Mouse (Mus musculus): ENCODE measurements around the gene Pyroxd1.

The Pyroxd1 gene

GRCm38 (mm10) chr6:142377081-142377480 lies 31.6 kb downstream of the Pyroxd1 start:
- no peak for DNase-seq (ENCODE audit: low spot score)

GRCm38 (mm10) chr6:142378576-142379330 lies 33.3 kb downstream of the Pyroxd1 start:
- no peak for DNase-seq (ENCODE audit: low spot score)

- no peak for DNase-seq (ENCODE audit: low spot score)
Measured at GRCm38 (mm10) chr6:142379961-142380360, 34.5 kb downstream of the Pyroxd1 start.

DNA sequence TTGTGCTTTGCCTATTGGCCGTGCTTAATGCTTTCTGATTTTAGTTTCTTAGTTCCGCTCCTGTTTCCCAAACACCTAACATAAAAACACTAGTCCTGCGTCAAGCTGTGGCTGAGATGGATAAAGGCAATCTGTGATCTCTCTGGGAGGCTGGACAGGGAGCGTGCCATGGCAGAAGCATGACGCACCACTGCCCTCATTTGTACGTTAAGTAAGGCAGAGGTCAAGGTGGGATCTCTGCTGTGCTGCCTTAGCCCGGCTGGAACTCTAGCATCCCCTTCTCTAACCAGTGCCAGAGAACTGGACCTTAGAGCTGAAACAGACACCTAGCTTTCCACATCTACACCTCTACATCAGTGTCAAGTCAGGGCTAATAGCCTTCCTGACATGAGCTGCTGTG lies 36.2 kb downstream of the Pyroxd1 start:
- DNase-seq (ENCODE audit: low spot score), result no peak

DNA sequence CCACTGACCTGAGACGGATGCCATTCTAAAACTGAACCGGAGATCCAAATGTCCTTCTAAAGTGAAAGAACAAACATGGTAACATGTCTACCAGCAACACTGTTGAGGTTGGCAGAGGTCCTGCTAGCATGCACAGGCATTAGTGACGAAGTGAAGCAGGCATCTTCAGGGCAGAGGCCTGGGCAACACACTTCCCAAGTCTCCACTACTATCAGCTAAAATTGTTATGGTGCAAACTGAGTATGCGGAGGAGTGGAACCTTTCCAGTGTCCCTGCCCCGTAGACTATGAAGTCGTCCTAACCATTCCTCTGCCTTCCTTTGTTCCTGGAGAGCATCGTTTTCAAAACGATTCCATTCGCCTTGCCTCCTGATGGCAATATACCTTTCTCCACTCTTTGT lies 39.1 kb downstream of the Pyroxd1 start:
- no peak for DNase-seq (ENCODE audit: low spot score)

DNA sequence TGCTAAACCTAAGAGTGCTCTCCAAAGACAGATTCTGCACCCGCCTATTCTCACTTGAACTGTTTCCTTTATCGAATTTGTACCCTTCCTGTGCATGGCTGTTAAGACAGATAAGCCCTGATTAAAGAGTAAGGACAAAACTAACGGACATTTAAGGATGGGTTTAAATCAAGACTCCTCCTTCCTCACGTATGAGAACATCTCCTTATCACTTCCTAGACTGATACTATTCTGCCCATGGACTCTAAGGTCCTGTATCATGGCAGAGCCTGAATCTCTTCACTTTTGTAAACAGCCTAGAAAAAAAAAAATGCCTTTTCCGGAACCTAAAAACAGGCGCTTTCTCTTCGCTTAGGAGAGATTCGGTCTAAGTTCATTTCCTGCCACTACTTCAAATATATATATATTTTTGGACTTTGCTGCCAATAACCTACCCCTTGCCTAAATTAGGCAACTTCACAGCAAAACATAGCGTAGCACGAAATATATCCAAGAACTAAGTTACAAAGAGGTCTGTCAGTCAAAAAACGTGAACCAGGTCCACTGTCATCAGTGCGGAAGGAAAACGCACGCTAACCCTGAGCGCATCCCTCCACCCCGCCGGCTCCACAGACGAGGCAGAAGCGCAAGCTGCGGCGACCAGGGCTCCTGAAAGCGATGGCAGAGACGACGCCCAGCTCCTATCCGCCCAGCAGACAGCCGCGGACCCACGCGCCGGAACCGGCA lies 41.0 kb downstream of the Pyroxd1 start:
- DNase-seq (ENCODE audit: low spot score), result no peak

GRCm38 (mm10) chr6:142387011-142387754 lies 41.7 kb downstream of the Pyroxd1 start, which contains the start of the genes Recql and Golt1b:
Recql (minus strand) TSS chr6:142387087.
Golt1b (plus strand) TSS chr6:142387221.
- peak; percentile 98 for DNase-seq (ENCODE audit: low spot score)

- DNase-seq (ENCODE audit: low spot score), result no peak
Measured at GRCm38 (mm10) chr6:142387755-142388271, 42.4 kb downstream of the Pyroxd1 start.

DNA sequence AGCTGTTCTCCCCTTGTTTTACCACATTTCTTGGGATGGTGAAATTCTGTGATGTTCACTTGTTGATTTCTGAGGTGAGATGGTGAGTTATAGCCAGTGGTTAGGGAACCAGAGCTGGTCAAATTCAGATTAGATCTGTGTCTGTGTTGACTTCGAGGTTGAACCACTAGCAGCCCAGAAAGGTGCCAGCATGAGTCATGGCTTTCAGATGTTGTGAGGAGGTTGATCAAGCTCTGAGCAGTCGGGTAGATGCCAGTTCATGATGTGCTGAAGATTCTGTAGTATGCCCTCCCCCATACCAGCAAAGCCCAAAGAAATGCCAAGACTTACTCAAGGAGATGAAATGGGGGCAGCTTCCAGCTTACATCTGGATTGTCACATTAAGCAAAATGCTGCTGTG lies 43.6 kb downstream of the Pyroxd1 start:
- DNase-seq (ENCODE audit: low spot score), result no peak

DNA sequence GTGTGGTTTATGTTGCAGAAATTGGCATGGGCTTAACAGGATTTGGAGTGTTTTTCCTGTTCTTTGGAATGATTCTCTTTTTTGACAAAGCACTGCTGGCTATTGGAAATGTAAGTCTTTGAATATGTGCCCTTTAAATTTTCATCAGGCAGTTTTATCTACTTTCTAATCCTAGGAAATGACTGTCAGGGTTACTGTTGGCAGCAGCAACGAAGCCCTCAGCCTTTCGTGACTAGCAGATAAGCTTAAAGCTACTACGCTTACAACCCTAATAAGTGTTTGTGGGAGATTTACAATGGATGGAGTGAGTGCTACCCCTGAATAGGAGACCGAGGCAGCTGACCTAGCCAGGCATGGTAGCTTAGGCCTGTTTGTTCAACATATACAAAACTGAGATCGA lies 46.9 kb downstream of the Pyroxd1 start:
- no peak for DNase-seq (ENCODE audit: low spot score)

DNA sequence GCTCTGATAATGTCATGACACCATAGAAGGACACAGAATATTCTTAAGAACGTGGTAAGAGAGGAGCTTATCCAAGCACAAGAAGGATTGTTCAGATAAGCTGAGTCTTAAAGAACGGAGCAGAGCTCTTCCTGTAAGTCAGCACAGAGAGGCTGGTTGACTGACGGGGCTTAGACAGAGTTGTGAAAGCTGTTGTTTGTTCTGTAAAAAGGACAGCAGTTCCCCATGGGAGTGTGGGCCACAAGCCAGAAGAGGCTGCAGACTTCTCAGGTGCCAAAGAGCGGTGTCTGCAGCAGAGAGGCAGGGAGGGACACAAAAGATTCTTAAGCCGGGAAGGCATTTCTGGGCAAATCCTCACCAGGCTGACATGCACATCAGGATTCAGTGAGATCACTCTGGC lies 49.2 kb downstream of the Pyroxd1 start:
- DNase-seq (ENCODE audit: low spot score), result no peak

DNA sequence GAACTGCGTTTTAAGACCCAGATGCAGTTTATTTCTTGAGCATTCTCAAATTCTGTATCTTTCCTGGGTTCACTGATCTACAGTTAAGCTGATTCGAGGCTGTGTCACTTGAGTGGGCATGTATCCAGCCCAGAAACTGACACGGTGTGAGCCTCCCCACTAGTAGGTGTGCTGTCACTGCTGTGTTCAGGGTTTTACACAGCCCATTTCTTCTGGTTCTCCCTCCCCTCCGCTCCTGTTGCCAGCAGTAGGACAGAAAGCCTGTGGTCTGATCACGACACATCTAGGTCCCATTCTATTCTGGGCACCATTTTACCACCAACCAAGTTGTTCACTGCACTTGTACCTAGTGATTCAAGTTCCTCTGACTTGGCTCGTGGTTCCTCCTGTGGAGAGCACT lies 50.3 kb downstream of the Pyroxd1 start:
- DNase-seq (ENCODE audit: low spot score), result no peak

- DNase-seq (ENCODE audit: low spot score), result no peak
Measured at GRCm38 (mm10) chr6:142411140-142411539, 65.7 kb downstream of the Pyroxd1 start.
